Mouse (Mus musculus): ENCODE results near the gene Shld2. TPM values are rescaled to one million over a fixed set of nuclear protein-coding genes. Genes with fewer than 3 reads are reported as not detected.

Gene Shld2
- total RNA-seq (2022): 10 to 100 TPM; 10.9 to 16.4 (median 12.1) TPM

GRCm38 (mm10) chr14:34310234-34310965 lies at the start of gene Shld2, which contains the start of gene Glud1:
Gene Shld2, minus strand, starts transcription at chr14:34310493.
Gene Glud1, plus strand, starts transcription at chr14:34310727.
- DNase-seq (ENCODE audit: low spot score in 2 of 2): peak; percentile 82 to 93

GRCm38 (mm10) chr14:34359676-34360244 lies 49.5 kb upstream of the Shld2 start:
- DNase-seq (ENCODE audit: low spot score in 2 of 2): no peak

- DNase-seq (ENCODE audit: low spot score in 2 of 2): no peak
These were observed 47.6 kb upstream of the Shld2 start for GRCm38 (mm10) chr14:34357671-34358455.

- DNase-seq (ENCODE audit: low spot score in 2 of 2): no peak
These were observed 45.0 kb upstream of the Shld2 start, which contains the start of gene Fam25c for GRCm38 (mm10) chr14:34355301-34355700. Gene Fam25c, minus strand, starts transcription at chr14:34355433.

- DNase-seq (ENCODE audit: low spot score in 2 of 2): no peak
These were observed 44.2 kb upstream of the Shld2 start for GRCm38 (mm10) chr14:34354456-34354855.

GRCm38 (mm10) chr14:34353326-34353725 lies 43.0 kb upstream of the Shld2 start:
- no peak for DNase-seq (ENCODE audit: low spot score in 2 of 2)

- DNase-seq (ENCODE audit: low spot score in 2 of 2): no peak
These were observed 42.2 kb upstream of the Shld2 start for GRCm38 (mm10) chr14:34352523-34352922.

GRCm38 (mm10) chr14:34351660-34352059 lies 41.4 kb upstream of the Shld2 start:
- no peak for DNase-seq (ENCODE audit: low spot score in 2 of 2)

GRCm38 (mm10) chr14:34349007-34349406 lies 38.7 kb upstream of the Shld2 start:
- DNase-seq (ENCODE audit: low spot score in 2 of 2): no peak

- DNase-seq (ENCODE audit: low spot score in 2 of 2): no peak
These were observed 38.0 kb upstream of the Shld2 start for GRCm38 (mm10) chr14:34348301-34348700.

GRCm38 (mm10) chr14:34347084-34347483 lies 36.8 kb upstream of the Shld2 start:
- DNase-seq (ENCODE audit: low spot score in 2 of 2): no peak

- DNase-seq (ENCODE audit: low spot score in 2 of 2): no peak
These were observed 35.7 kb upstream of the Shld2 start for GRCm38 (mm10) chr14:34345771-34346566.

GRCm38 (mm10) chr14:34344361-34344760 lies 34.1 kb upstream of the Shld2 start:
- DNase-seq (ENCODE audit: low spot score in 2 of 2): no peak

GRCm38 (mm10) chr14:34343078-34343477 lies 32.8 kb upstream of the Shld2 start:
- DNase-seq (ENCODE audit: low spot score in 2 of 2): no peak

- no peak for DNase-seq (ENCODE audit: low spot score in 2 of 2)
These were observed 31.7 kb upstream of the Shld2 start for GRCm38 (mm10) chr14:34341993-34342392.

GRCm38 (mm10) chr14:34339446-34339845 lies 29.2 kb upstream of the Shld2 start:
- DNase-seq (ENCODE audit: low spot score in 2 of 2): no peak

- DNase-seq (ENCODE audit: low spot score in 2 of 2): peak in 1 of 2 experiments; percentile 77
These were observed 22.2 kb upstream of the Shld2 start for GRCm38 (mm10) chr14:34332476-34332875.

- peak in 1 of 2 experiments; percentile 33 for DNase-seq (ENCODE audit: low spot score in 2 of 2)
These were observed 21.6 kb upstream of the Shld2 start for GRCm38 (mm10) chr14:34331886-34332285.

GRCm38 (mm10) chr14:34330657-34331158 lies 20.4 kb upstream of the Shld2 start:
- no peak for DNase-seq (ENCODE audit: low spot score in 2 of 2)

GRCm38 (mm10) chr14:34327618-34328017 lies 17.3 kb upstream of the Shld2 start:
- DNase-seq (ENCODE audit: low spot score in 2 of 2): no peak

- DNase-seq (ENCODE audit: low spot score in 2 of 2): no peak
These were observed 16.3 kb upstream of the Shld2 start for GRCm38 (mm10) chr14:34326606-34327005.

Measured in left cerebral cortex, adult 8-10 months (tissue).